Mouse (Mus musculus): ENCODE data around the gene Ccdc141. TPM values are rescaled to one million over a fixed set of nuclear protein-coding genes. Genes with fewer than 3 reads are reported as not detected.

Gene Ccdc141
- polyA plus RNA-seq, 1 experiment, result 43.2 TPM

GRCm38 (mm10) chr2:76970669-76971068 lies 199.8 kb downstream of the Ccdc141 start:
- Histone ChIP-seq H3K79me2 (ENCODE audit: control insufficient read depth, insufficient read depth) (no peaks in the 10 kb centered on the region), H3ac (ENCODE audit: control insufficient read depth, insufficient read length) (no peak overlapping the region), H3K27me3 (ENCODE audit: control insufficient read depth, insufficient read depth, insufficient read length) (no peaks in the 10 kb centered on the region), H3K36me3 (ENCODE audit: control insufficient read depth, insufficient read depth) (peaks cover 62% of the 10 kb centered on the region), H3K4me2 (ENCODE audit: low read depth) (no peak overlapping the region), H3K4me3 (no peak overlapping the region)
- TF ChIP-seq MAX (IDR thresholded peaks at IDR 0.05; ENCODE audit: low read depth) (no peak), POLR2A (IDR thresholded peaks at IDR 0.05; ENCODE audit: insufficient read length, low read depth) (no peak), REST (IDR thresholded peaks at IDR 0.05; ENCODE audit: insufficient read depth, insufficient read length) (no peak), SRF (IDR thresholded peaks at IDR 0.05; ENCODE audit: control insufficient read depth, insufficient read length, low read depth) (no peak), E2F4 (IDR thresholded peaks at IDR 0.05; ENCODE audit: insufficient read depth) (no peak), POLR2AphosphoS2 (IDR thresholded peaks at IDR 0.05; ENCODE audit: insufficient read length, low read depth) (no peak)

- Histone ChIP-seq H3K79me2 (ENCODE audit: control insufficient read depth, insufficient read depth) (no peaks in the 10 kb centered on the region), H3ac (ENCODE audit: control insufficient read depth, insufficient read length) (no peak overlapping the region), H3K4me3 (no peak overlapping the region), H3K27me3 (ENCODE audit: control insufficient read depth, insufficient read depth, insufficient read length) (no peaks in the 10 kb centered on the region), H3K36me3 (ENCODE audit: control insufficient read depth, insufficient read depth) (peaks cover 66% of the 10 kb centered on the region), H3K4me2 (ENCODE audit: low read depth) (no peak overlapping the region)
- TF ChIP-seq TCF12 (IDR thresholded peaks at IDR 0.05; ENCODE audit: insufficient read depth, poor library complexity, severe bottlenecking) (no peak), TCF3 (IDR thresholded peaks at IDR 0.05; ENCODE audit: insufficient read length, low read depth) (no peak), SRF (IDR thresholded peaks at IDR 0.05; ENCODE audit: control insufficient read depth, insufficient read length, low read depth) (no peak), MYOD1 (IDR thresholded peaks at IDR 0.05; ENCODE audit: control insufficient read depth in 1 of 3, insufficient read length in 2 of 3, low read depth in 2 of 3) (no peak), POLR2AphosphoS2 (IDR thresholded peaks at IDR 0.05; ENCODE audit: insufficient read length, low read depth) (no peak), USF1 (IDR thresholded peaks at IDR 0.05; ENCODE audit: low read depth) (no peak), E2F4 (IDR thresholded peaks at IDR 0.05; ENCODE audit: insufficient read depth) (no peak), MYOG (IDR thresholded peaks at IDR 0.05; ENCODE audit: control insufficient read depth in 1 of 3, insufficient read depth in 1 of 3, insufficient read length in 2 of 3, low read depth in 2 of 3) (no peak), REST (IDR thresholded peaks at IDR 0.05; ENCODE audit: insufficient read depth, insufficient read length) (no peak), POLR2A (IDR thresholded peaks at IDR 0.05; ENCODE audit: insufficient read length, low read depth) (no peak), MAX (IDR thresholded peaks at IDR 0.05; ENCODE audit: low read depth) (no peak), CEBPB (IDR thresholded peaks at IDR 0.05; ENCODE audit: insufficient read depth, poor library complexity, severe bottlenecking) (no peak)
These were observed 200.2 kb downstream of the Ccdc141 start for GRCm38 (mm10) chr2:76970204-76970603.

GRCm38 (mm10) chr2:76969637-76970036 lies 200.8 kb downstream of the Ccdc141 start:
- H3K27me3 ChIP-seq (ENCODE audit: control insufficient read depth, insufficient read depth, insufficient read length), result no peaks in the 10 kb centered on the region
- no peaks in the 10 kb centered on the region for H3K79me2 ChIP-seq (ENCODE audit: control insufficient read depth, insufficient read depth)
- H3K36me3 ChIP-seq (ENCODE audit: control insufficient read depth, insufficient read depth), result peaks cover 71% of the 10 kb centered on the region
- TF ChIP-seq TCF12 (IDR thresholded peaks at IDR 0.05; ENCODE audit: insufficient read depth, poor library complexity, severe bottlenecking) (no peak), USF1 (IDR thresholded peaks at IDR 0.05; ENCODE audit: low read depth) (no peak), REST (IDR thresholded peaks at IDR 0.05; ENCODE audit: insufficient read depth, insufficient read length) (no peak), MYOG (IDR thresholded peaks at IDR 0.05; ENCODE audit: control insufficient read depth in 1 of 3, insufficient read depth in 1 of 3, insufficient read length in 2 of 3, low read depth in 2 of 3) (no peak), TCF3 (IDR thresholded peaks at IDR 0.05; ENCODE audit: insufficient read length, low read depth) (no peak), CEBPB (IDR thresholded peaks at IDR 0.05; ENCODE audit: insufficient read depth, poor library complexity, severe bottlenecking) (no peak), POLR2AphosphoS2 (IDR thresholded peaks at IDR 0.05; ENCODE audit: insufficient read length, low read depth) (peak; percentile 65)
- no peak overlapping the region for H3K4me2 ChIP-seq (ENCODE audit: low read depth)
- no peak overlapping the region for H3K4me3 ChIP-seq
- no peak overlapping the region for H3ac ChIP-seq (ENCODE audit: control insufficient read depth, insufficient read length)

- no peak overlapping the region for H3K4me3 ChIP-seq
- peaks cover 73% of the 10 kb centered on the region for H3K36me3 ChIP-seq (ENCODE audit: control insufficient read depth, insufficient read depth)
- H3K79me2 ChIP-seq (ENCODE audit: control insufficient read depth, insufficient read depth), result no peaks in the 10 kb centered on the region
- peak; percentile 27 for TF ChIP-seq POLR2AphosphoS2 (IDR thresholded peaks at IDR 0.05; ENCODE audit: insufficient read length, low read depth)
- no peak for TF ChIP-seq USF1 (IDR thresholded peaks at IDR 0.05; ENCODE audit: low read depth)
- no peak for TF ChIP-seq MYOG (IDR thresholded peaks at IDR 0.05; ENCODE audit: control insufficient read depth in 1 of 3, insufficient read depth in 1 of 3, insufficient read length in 2 of 3, low read depth in 2 of 3)
- no peak for TF ChIP-seq E2F4 (IDR thresholded peaks at IDR 0.05; ENCODE audit: insufficient read depth)
- no peak overlapping the region for H3ac ChIP-seq (ENCODE audit: control insufficient read depth, insufficient read length)
- H3K27me3 ChIP-seq (ENCODE audit: control insufficient read depth, insufficient read depth, insufficient read length), result no peaks in the 10 kb centered on the region
- no peak overlapping the region for H3K4me2 ChIP-seq (ENCODE audit: low read depth)
These were observed 201.5 kb downstream of the Ccdc141 start for GRCm38 (mm10) chr2:76968919-76969318.

- H3K27me3 ChIP-seq (ENCODE audit: control insufficient read depth, insufficient read depth, insufficient read length), result no peaks in the 10 kb centered on the region
- H3K4me2 ChIP-seq (ENCODE audit: low read depth), result no peak overlapping the region
- no peak overlapping the region for H3K4me3 ChIP-seq
- H3K36me3 ChIP-seq (ENCODE audit: control insufficient read depth, insufficient read depth), result peaks cover 75% of the 10 kb centered on the region
- H3ac ChIP-seq (ENCODE audit: control insufficient read depth, insufficient read length), result no peak overlapping the region
- H3K79me2 ChIP-seq (ENCODE audit: control insufficient read depth, insufficient read depth), result no peaks in the 10 kb centered on the region
- TF ChIP-seq REST (IDR thresholded peaks at IDR 0.05; ENCODE audit: insufficient read depth, insufficient read length) (no peak), POLR2AphosphoS2 (IDR thresholded peaks at IDR 0.05; ENCODE audit: insufficient read length, low read depth) (peak; percentile 74), MYOG (IDR thresholded peaks at IDR 0.05; ENCODE audit: control insufficient read depth in 1 of 3, insufficient read depth in 1 of 3, insufficient read length in 2 of 3, low read depth in 2 of 3) (no peak), POLR2A (IDR thresholded peaks at IDR 0.05; ENCODE audit: insufficient read length, low read depth) (peak; percentile 27), MYOD1 (IDR thresholded peaks at IDR 0.05; ENCODE audit: control insufficient read depth in 1 of 3, insufficient read length in 2 of 3, low read depth in 2 of 3) (no peak), SRF (IDR thresholded peaks at IDR 0.05; ENCODE audit: control insufficient read depth, insufficient read length, low read depth) (no peak), TCF12 (IDR thresholded peaks at IDR 0.05; ENCODE audit: insufficient read depth, poor library complexity, severe bottlenecking) (no peak), TCF3 (IDR thresholded peaks at IDR 0.05; ENCODE audit: insufficient read length, low read depth) (no peak), USF1 (IDR thresholded peaks at IDR 0.05; ENCODE audit: low read depth) (no peak)
These were observed 203.9 kb downstream of the Ccdc141 start for GRCm38 (mm10) chr2:76966582-76966981.

Data from myocyte (in vitro differentiated cells).